Mouse (Mus musculus) left cerebral cortex, postnatal 10 days (tissue): Measurements from ENCODE around the gene Arrdc4. TPM values are rescaled to one million over a fixed set of nuclear protein-coding genes. Genes with fewer than 3 reads are reported as not detected.
A peak's percentile ranks its signal among the peaks of the same experiment; 100 is the strongest.

ENCODE experiments used
- DNase-seq, 2 experiments: peaks; one replicate each; pipeline ENCODE4 v3.0.0; 2021 to 2022; ENCODE audit warnings: low spot score in 2 of 2, mixed read lengths in 1 of 2; ENCODE audit errors: extremely low spot score in 1 of 2
- intact Hi-C: fragments of 180-260 bp; cut with DNase I; formaldehyde crosslinking; loops from one replicate; pipeline ENCODE4 v1.15.1; 2025
- total RNA-seq, 2 experiments: library from RNA; stranded (reverse); gene quantifications; 2 replicates each; pipeline ENCODE4 v1.2.3; 2021

The Arrdc4 gene
- total RNA-seq, 2 experiments from 2014 or later, result 23.7 to 28.7 TPM

DNA sequence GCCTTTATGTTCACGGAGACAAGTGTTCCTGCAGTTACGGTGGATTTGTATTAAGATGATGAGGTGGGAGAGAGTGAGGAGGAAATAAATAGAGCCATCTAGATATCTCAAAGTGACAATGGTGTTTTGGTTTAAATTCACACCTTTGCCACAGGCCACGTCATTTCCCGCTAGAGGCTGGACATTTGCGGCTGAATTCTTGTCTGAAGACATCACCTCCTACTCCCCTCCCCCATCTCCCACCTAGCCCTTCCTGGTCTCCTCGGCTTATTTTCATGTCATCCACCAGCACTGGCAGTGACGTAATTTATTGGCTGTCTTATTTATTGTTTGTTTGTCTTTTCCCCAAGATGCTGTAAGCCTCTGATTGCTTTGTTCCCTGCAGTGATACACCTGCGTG is 32.1 kb downstream of the Arrdc4 start:
- no peak for DNase-seq
- intact Hi-C loops, result no loop called here

- intact Hi-C loops, result no loop called here
- DNase-seq, result no peak
Measured at GRCm38 (mm10) chr7:68712928-68713327, 36.1 kb downstream of the Arrdc4 start.

- intact Hi-C loops, result no loop called here
- DNase-seq, result peak in 1 of 2 experiments; percentile 55
Measured at GRCm38 (mm10) chr7:68712425-68712824, 36.6 kb downstream of the Arrdc4 start.

- intact Hi-C loops, result no loop called here
- no peak for DNase-seq
Measured at GRCm38 (mm10) chr7:68709319-68709573, 39.8 kb downstream of the Arrdc4 start.

DNA sequence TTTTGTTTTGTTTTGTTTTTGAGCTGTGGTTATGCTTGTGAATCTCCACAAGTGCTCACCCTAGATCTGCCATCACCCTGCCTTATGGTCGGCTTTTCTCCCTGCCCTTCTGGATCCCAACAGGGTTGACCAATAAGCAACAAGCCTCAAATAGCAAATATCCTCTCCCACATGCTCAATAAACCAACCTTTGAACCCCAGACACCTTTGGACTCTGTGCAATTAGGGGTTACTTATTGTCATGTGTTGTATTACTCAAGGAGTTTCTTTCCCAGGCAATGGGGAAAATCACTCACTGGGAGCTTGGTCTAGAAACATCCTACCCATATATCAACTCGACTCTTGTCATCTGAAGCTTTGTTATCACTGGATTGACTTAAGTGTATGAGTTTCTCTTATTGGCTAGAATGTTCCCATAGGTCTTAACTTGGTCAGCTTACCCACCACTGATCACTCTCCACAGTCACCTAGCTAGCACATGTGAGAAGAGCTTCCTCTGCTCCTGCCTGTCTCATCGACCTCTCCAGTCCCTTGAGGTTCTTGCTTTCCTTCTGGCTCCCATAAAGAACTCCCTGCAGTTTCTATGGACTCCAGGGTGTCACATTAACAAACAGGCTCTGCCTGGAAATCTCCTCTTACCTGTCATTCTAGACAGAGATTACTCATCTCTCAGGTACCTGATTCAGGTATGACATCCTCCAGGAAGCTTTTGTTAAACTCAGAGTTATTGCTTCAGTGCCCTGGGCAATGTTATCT is 40.3 kb downstream of the Arrdc4 start:
- DNase-seq, result no peak

GRCm38 (mm10) chr7:68705162-68705561 is 43.9 kb downstream of the Arrdc4 start:
- intact Hi-C loops, result no loop called here
- DNase-seq, result no peak

More for the DNA sequence above, 40.3 kb downstream of the Arrdc4 start:
- intact Hi-C loops, result no loop called here

DNA sequence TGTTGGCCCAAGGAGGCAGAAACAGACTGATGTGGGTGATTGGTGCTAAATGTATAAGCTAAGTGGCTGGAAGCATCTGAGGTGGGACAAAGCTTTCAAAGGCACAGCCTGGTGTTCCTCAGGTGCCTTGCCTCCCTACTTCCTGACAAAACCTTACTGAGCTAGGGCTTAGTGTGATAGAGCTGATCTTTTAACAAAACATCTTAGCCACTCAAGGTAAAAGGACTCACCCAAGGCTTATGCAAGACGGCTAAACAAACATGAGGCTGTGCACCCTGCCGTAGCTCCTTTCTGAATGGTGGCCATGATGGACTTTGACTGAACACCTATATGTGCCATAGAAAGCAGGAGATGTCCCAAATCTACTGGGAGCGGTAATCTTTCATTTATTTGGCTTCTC is 51.7 kb downstream of the Arrdc4 start:
- DNase-seq, result no peak
- intact Hi-C loops, result no loop called here

DNA sequence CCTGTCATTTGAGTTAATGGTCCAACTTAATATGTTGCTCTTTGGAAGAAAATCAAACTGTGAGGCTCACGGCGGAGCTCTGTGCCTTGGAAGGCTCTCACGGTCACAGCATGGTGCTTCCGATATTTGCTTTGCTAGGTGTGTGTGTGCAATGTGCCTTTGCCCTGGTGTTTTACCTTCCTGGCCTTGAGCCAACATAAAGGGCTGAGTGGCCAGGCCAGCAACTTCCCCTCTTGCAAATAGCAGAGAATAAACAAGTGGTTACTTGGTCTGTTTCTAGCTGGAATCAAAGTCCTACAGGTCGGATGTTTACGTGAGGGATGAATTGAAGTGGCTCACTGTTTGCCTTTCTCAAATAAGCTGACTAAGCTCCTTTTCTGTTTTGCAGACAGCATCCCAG is 52.1 kb downstream of the Arrdc4 start:
- intact Hi-C loops, result no loop called here
- peak in 1 of 2 experiments; percentile 65 for DNase-seq

- intact Hi-C loops, result no loop called here
- DNase-seq, result no peak
Measured at GRCm38 (mm10) chr7:68696446-68696845, 52.6 kb downstream of the Arrdc4 start.

DNA sequence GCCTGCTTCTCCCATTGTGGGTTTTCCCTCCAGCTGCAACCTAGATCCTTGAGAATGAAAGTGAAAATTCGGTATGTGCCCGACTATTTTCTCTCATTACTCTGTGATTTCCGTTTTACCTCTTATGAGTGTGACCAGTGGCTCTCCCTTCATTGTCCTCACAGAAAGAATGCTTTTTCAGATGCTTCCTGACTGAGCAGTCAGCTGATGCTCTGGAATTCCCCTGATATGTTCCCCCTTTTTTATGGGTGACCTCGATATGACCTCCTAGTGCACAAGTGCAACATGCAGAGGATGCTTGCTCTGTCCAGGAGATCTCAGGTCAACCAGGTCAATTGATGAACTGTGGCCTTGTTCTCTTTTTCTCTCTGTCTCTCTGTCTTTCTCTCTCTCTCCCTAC is 56.3 kb downstream of the Arrdc4 start:
- intact Hi-C loops, result no loop called here
- DNase-seq, result no peak

DNA sequence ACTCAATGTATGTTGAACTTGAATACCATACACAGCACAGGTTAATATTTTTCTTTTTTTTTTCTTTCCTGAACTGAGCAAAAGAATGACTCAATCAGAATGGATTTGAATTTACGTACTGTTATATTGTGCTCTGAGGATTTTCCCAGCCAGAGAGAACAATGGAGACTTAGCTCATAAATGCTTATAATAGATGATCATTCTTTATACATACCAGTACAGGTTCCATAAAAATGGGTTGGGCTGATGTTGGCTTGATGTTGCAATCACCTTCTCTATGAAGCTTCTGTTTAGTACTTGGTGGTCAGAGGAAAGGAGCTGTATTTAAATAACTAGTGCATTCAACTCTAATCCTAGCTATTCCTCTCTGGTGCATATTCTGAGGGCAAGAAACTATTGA is 57.6 kb downstream of the Arrdc4 start:
- DNase-seq, result no peak
- intact Hi-C loops, result no loop called here

DNA sequence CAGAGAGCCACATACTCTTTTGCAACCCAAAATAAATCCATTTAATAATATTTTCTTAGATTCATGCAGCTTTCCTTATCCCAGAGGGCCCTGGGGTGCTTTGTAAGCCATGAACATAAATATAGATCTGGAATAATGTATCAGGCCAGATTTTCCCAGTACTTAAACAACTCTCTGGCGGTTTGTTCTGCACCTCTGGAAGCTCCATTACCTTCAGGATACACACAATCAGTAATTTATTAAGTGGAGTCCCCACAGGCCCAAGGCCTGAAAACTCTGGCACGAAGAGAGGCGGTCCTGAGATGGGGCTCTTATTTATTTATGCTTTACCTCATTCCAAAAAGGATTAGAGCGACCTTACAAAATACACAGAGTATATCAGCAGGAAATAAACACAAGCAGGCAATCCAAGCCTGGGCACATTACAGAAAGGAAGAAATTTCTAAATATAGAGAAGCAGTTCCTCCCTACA is 61.9 kb downstream of the Arrdc4 start:
- intact Hi-C loops, result no loop called here
- no peak for DNase-seq
